Mouse (Mus musculus) gastrocnemius, postnatal 36 days (tissue): ENCODE results near the gene Asf1b. TPM values are rescaled to one million over a fixed set of nuclear protein-coding genes. Genes with fewer than 3 reads are reported as not detected.

Source experiments
- DNase-seq, 2 experiments: peaks; one replicate each; pipeline ENCODE4 v3.0.0; 2022
- intact Hi-C: fragments of 180-260 bp; cut with DNase I; formaldehyde crosslinking; loops from one replicate; pipeline ENCODE4 v1.15.1; 2025
- microRNA-seq, 2 experiments: library from miRNA; unstranded; fragments of <30 nt; microRNA quantifications; one replicate each; pipeline ENCODE4 v1.2.0; 2021
- total RNA-seq, 2 experiments: library from RNA; stranded (reverse); gene quantifications; 2 replicates each; pipeline ENCODE4 v1.2.3; 2021

The Asf1b gene
- total RNA-seq, 2 experiments from 2014 or later, result 0.42 to 0.71 TPM

GRCm38 (mm10) chr8:84011705-84012498, 56.6 kb downstream of the Asf1b start, which contains the start of gene 2210011C24Rik:
Gene 2210011C24Rik (minus strand): TSS chr8:84012171.
- intact Hi-C loops, result no loop called here
- DNase-seq, result no peak

GRCm38 (mm10) chr8:84012499-84013165, 57.3 kb downstream of the Asf1b start:
- DNase-seq, result no peak
- intact Hi-C loops, result no loop called here

- intact Hi-C loops, result no loop called here
- no peak for DNase-seq
Measured at GRCm38 (mm10) chr8:84015833-84016232, 60.5 kb downstream of the Asf1b start.

- intact Hi-C loops, result no loop called here
- no peak for DNase-seq
Measured at GRCm38 (mm10) chr8:84019738-84020137, 64.4 kb downstream of the Asf1b start.

Small RNA genes within 50 kb of the gene (microRNA-seq; reads per million reads assigned to microRNA genes)
- gene Gm44330, result 0 reads per million in 2 experiments
- gene Gm44450, result 0 reads per million in 2 experiments
- gene Mir1199, result 10.4 to 14.1 reads per million in 2 experiments
- gene Mir8111, result 3.2 to 11.1 reads per million in 2 experiments

Other genes with a start within 250 kb of the Asf1b start
- gene Ddx39, start 240.3 kb upstream of the Asf1b start, total RNA-seq, result 10 to 100 TPM; 11.3 to 12.0 TPM
- gene Adgre5, start 214.2 kb upstream of the Asf1b start, total RNA-seq, result 10 to 100 TPM; 21.9 to 22.5 TPM
- 10 to 100 TPM; 20.8 to 26.0 TPM for gene Adgrl1, start 55.4 kb upstream of the Asf1b start, total RNA-seq
- gene Gm10644, start 302 bp upstream of the Asf1b start, total RNA-seq, result under 1 TPM; 0.27 to 0.56 TPM
- gene Prkaca, start 17.5 kb downstream of the Asf1b start, total RNA-seq, result 100 to 1,000 TPM; 148 to 165 TPM
- 10 to 100 TPM; 13.0 TPM for gene Samd1, start 42.2 kb downstream of the Asf1b start, total RNA-seq
- under 1 TPM in 1 of 2 experiments, not detected in 1; 0.48 TPM for gene 1700067K01Rik, start 46.0 kb downstream of the Asf1b start, total RNA-seq
- 1 to 10 TPM; 2.6 to 5.6 TPM for gene 2210011C24Rik, start 56.7 kb downstream of the Asf1b start, total RNA-seq
- under 1 TPM; 0.10 to 0.12 TPM for gene Palm3, start 66.0 kb downstream of the Asf1b start, total RNA-seq
- gene Il27ra, start 87.1 kb downstream of the Asf1b start, total RNA-seq, result under 1 TPM; 0.15 to 0.52 TPM
- gene Rln3, start 89.5 kb downstream of the Asf1b start, total RNA-seq, result not detected
- 1 to 10 TPM; 1.6 to 1.7 TPM for gene Gm10643, start 109.6 kb downstream of the Asf1b start, total RNA-seq
- 1 to 10 TPM; 4.7 TPM for gene Rfx1, start 111.3 kb downstream of the Asf1b start, total RNA-seq
- 1 to 10 TPM; 4.8 to 5.1 TPM for gene Dcaf15, start 149.3 kb downstream of the Asf1b start, total RNA-seq
- gene Podnl1, start 170.5 kb downstream of the Asf1b start, total RNA-seq, result not detected
- gene Cc2d1a, start 192.4 kb downstream of the Asf1b start, total RNA-seq, result 10 to 100 TPM; 15.7 to 16.1 TPM
- under 1 TPM in 1 of 2 experiments, not detected in 1; 0.28 TPM for gene 4930432K21Rik, start 192.5 kb downstream of the Asf1b start, total RNA-seq
- not detected for gene Nanos3, start 229.7 kb downstream of the Asf1b start, total RNA-seq